Mouse (Mus musculus) regulatory T cell (primary cell): Measurements from ENCODE around the gene Nalcn.
"Not testable (repeated sequence)": the region's sequence is repeated elsewhere in the genome, so short reads cannot be mapped to it uniquely, and the experiment has no call there.

Experiments
- in situ Hi-C: fragments of 300-600 bp; cut with MboI, MseI; formaldehyde crosslinking; loops from one replicate; pipeline ENCODE4 v1.15.1; 2025; ENCODE audit warnings: high pct_unique_total_duplicates

Gene Nalcn

GRCm38 (mm10) chr14:123626501-123627179 is at the start of gene Nalcn:
Gene Nalcn, minus strand, starts transcription at chr14:123627144.
- in situ Hi-C loops, result no loop called here

GRCm38 (mm10) chr14:123671076-123671475 is 44.1 kb upstream of the Nalcn start:
- in situ Hi-C loops, result not testable (repeated sequence)

- in situ Hi-C loops, result no loop called here
Observed at GRCm38 (mm10) chr14:123664451-123664850, 37.5 kb upstream of the Nalcn start.

GRCm38 (mm10) chr14:123663206-123663605 is 36.3 kb upstream of the Nalcn start:
- in situ Hi-C loops, result no loop called here

GRCm38 (mm10) chr14:123662386-123662785 is 35.4 kb upstream of the Nalcn start:
- in situ Hi-C loops, result no loop called here

GRCm38 (mm10) chr14:123661091-123661491 is 34.1 kb upstream of the Nalcn start:
- in situ Hi-C loops, result no loop called here

GRCm38 (mm10) chr14:123659921-123660385 is 33.0 kb upstream of the Nalcn start, which contains the start of gene Itgbl1:
Gene Itgbl1, plus strand, starts transcription at chr14:123659971.
- in situ Hi-C loops, result no loop called here

- in situ Hi-C loops, result no loop called here
Observed at GRCm38 (mm10) chr14:123627180-123627562, 227 bp upstream of the Nalcn start.

GRCm38 (mm10) chr14:123622969-123623368 is 4.0 kb downstream of the Nalcn start:
- in situ Hi-C loops, result no loop called here

GRCm38 (mm10) chr14:123595265-123595664 is 31.7 kb downstream of the Nalcn start:
- in situ Hi-C loops, result no loop called here

GRCm38 (mm10) chr14:123587412-123587811 is 39.5 kb downstream of the Nalcn start:
- in situ Hi-C loops, result no loop called here

- in situ Hi-C loops, result no loop called here
Observed at GRCm38 (mm10) chr14:123582433-123582832, 44.5 kb downstream of the Nalcn start.

- in situ Hi-C loops, result no loop called here
Observed at GRCm38 (mm10) chr14:123575356-123575755, 51.6 kb downstream of the Nalcn start.

GRCm38 (mm10) chr14:123574936-123575335 is 52.0 kb downstream of the Nalcn start:
- in situ Hi-C loops, result no loop called here

- in situ Hi-C loops, result no loop called here
Observed at GRCm38 (mm10) chr14:123566599-123566998, 60.3 kb downstream of the Nalcn start.

- in situ Hi-C loops, result no loop called here
Observed at GRCm38 (mm10) chr14:123555533-123555932, 71.4 kb downstream of the Nalcn start.

- in situ Hi-C loops, result no loop called here
Observed at GRCm38 (mm10) chr14:123554936-123555335, 72.0 kb downstream of the Nalcn start.

- in situ Hi-C loops, result no loop called here
Observed at GRCm38 (mm10) chr14:123542362-123542761, 84.6 kb downstream of the Nalcn start.

GRCm38 (mm10) chr14:123535636-123536035 is 91.3 kb downstream of the Nalcn start:
- in situ Hi-C loops, result no loop called here

- in situ Hi-C loops, result no loop called here
Observed at GRCm38 (mm10) chr14:123533000-123533399, 93.9 kb downstream of the Nalcn start.

GRCm38 (mm10) chr14:123531271-123531670 is 95.7 kb downstream of the Nalcn start:
- in situ Hi-C loops, result no loop called here

GRCm38 (mm10) chr14:123529143-123529542 is 97.8 kb downstream of the Nalcn start:
- in situ Hi-C loops, result no loop called here

GRCm38 (mm10) chr14:123513376-123514141 is 113.4 kb downstream of the Nalcn start:
- in situ Hi-C loops, result no loop called here
